Mouse (Mus musculus) liver, embryonic 11.5 days (tissue): ENCODE results near the gene Flad1. TPM values are rescaled to one million over a fixed set of nuclear protein-coding genes. Genes with fewer than 3 reads are reported as not detected.

ENCODE experiments used
- ATAC-seq: fragments of 200-750 bp; cut with Nextera tagmentation; replicated peaks from 2 replicates; pipeline ENCODE4 v1.8.0; 2017; ENCODE audit warnings: moderate number of reproducible peaks, mild to moderate bottlenecking, moderate TSS enrichment, moderate library complexity; ENCODE audit not compliant: low FRiP score
- DNase-seq: peaks from one replicate; pipeline ENCODE4 v3.0.0-alpha.2; 2017; ENCODE audit warnings: low spot score
- H3K27ac ChIP-seq: fragments of 300-500 bp; sonication (generic); 2 replicates; pipeline ENCODE4 v1.5.1; 2014; ENCODE audit warnings: mild to moderate bottlenecking, low read depth, low read length, control low read depth
- H3K27me3 ChIP-seq: fragments of 300-500 bp; sonication (generic); replicated peaks from 2 replicates; pipeline ENCODE4 v1.6.1; 2014; ENCODE audit warnings: low read length, mixed read lengths; ENCODE audit not compliant: control insufficient read depth, insufficient read depth
- H3K36me3 ChIP-seq: fragments of 300-500 bp; sonication (generic); 2 replicates; pipeline ENCODE4 v1.6.1; 2014; ENCODE audit warnings: mild to moderate bottlenecking, low read length, moderate library complexity, mixed read lengths; ENCODE audit not compliant: control insufficient read depth, insufficient read depth
- H3K4me1 ChIP-seq: fragments of 300-500 bp; sonication (generic); replicated peaks from 2 replicates; pipeline ENCODE4 v1.6.1; 2014; ENCODE audit warnings: low read length, mixed read lengths; ENCODE audit not compliant: control insufficient read depth, insufficient read depth
- H3K4me2 ChIP-seq: fragments of 300-500 bp; sonication (generic); 2 replicates; pipeline ENCODE4 v1.6.1; 2014; ENCODE audit warnings: mild to moderate bottlenecking, control low read depth, moderate library complexity
- H3K4me3 ChIP-seq: fragments of 300-500 bp; sonication (generic); 2 replicates; pipeline ENCODE4 v1.5.1; 2014; ENCODE audit warnings: low read depth, low read length, control low read depth
- H3K9ac ChIP-seq: fragments of 300-500 bp; sonication (generic); 2 replicates; pipeline ENCODE4 v1.6.1; 2014; ENCODE audit warnings: low read depth, low read length, control low read depth
- H3K9me3 ChIP-seq: fragments of 300-500 bp; sonication (generic); 2 replicates; pipeline ENCODE4 v1.6.1; 2016; ENCODE audit warnings: low read length, inconsistent platforms, mixed read lengths; ENCODE audit not compliant: control insufficient read depth
- WGBS: fragments of 180-500 bp; shearing (Covaris S2); extraction: QIAGEN DNeasy Blood & Tissue Kit; methylation state at CpG from one replicate; pipeline ENCODE4 v1.1.7; 2014; 5-methylcytosine and 5-hydroxymethylcytosine counted together
- polyA plus RNA-seq: library from polyadenylated mRNA; unstranded; fragments of >200 nt; fragmentation: Nextera tagmentation; extraction: Ambion mirVana; gene quantifications from 2 replicates; pipeline ENCODE4 v1.2.1, GENCODE M21; 2014

Gene Flad1
- polyA plus RNA-seq, 1 experiment from 2014 or later, result 34.3 TPM

GRCm38 (mm10) chr3:89395419-89395805, 16.3 kb downstream of the Flad1 start:
- peak overlapping the region; percentile 64 for H3K4me3 ChIP-seq
- no peaks in the 10 kb centered on the region for H3K9me3 ChIP-seq
- H3K4me2 ChIP-seq, result peak overlapping the region; percentile 99
- peaks cover 35% of the 10 kb centered on the region for H3K4me1 ChIP-seq
- no peaks in the 10 kb centered on the region for H3K36me3 ChIP-seq
- peak overlapping the region; percentile 2; the same call in 1 of the 2 replicates for H3K27ac ChIP-seq
- 1% methylated on average over 10 of the region's 10 CpGs for WGBS
- H3K27me3 ChIP-seq, result no peaks in the 10 kb centered on the region; the same call in 1 of the 2 replicates
- H3K9ac ChIP-seq, result peak overlapping the region; percentile 70
- ATAC-seq, result no peak
- no peak for DNase-seq

DNA sequence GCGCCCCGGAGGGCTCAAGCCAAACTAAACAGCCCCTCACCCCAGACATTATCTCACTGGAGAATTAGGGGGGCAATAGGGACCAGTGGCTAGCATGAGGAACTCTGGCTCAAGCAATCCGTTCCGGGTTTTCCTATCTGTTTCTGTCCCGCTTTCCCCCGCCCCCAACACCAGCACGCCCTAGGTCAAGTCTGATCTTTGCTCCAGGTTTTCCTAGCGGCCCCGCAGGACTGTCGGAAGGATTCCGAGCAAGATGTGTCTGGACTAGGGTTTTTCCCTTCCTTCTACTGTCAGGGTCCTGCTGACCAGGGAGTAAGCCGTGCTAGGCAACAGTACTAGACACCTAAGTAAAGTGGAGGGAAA, 16.8 kb downstream of the Flad1 start:
- ATAC-seq, result peak; percentile 24; the same call in 1 of the 2 replicates
- peak overlapping the region; percentile 88 for H3K27ac ChIP-seq
- H3K4me2 ChIP-seq, result peak overlapping the region; percentile 99
- DNase-seq, result peak; percentile 80
- no peaks in the 10 kb centered on the region for H3K9me3 ChIP-seq
- H3K36me3 ChIP-seq, result no peaks in the 10 kb centered on the region
- H3K9ac ChIP-seq, result peak overlapping the region; percentile 70
- peak overlapping the region; percentile 64 for H3K4me3 ChIP-seq
- no peaks in the 10 kb centered on the region; the same call in 1 of the 2 replicates for H3K27me3 ChIP-seq
- peaks cover 35% of the 10 kb centered on the region for H3K4me1 ChIP-seq
- WGBS, result under 1% methylated on average over 12 of the region's 12 CpGs

- Histone ChIP-seq H3K4me1 (peaks cover 38% of the 10 kb centered on the region), H3K4me3 (peak within 1 kb of the TSS; percentile 64), H3K36me3 (no peaks in the 10 kb centered on the region), H3K9ac (peak within 1 kb of the TSS; percentile 70), H3K4me2 (peak within 1 kb of the TSS; percentile 99), H3K27ac (peak within 1 kb of the TSS; percentile 88), H3K9me3 (no peaks in the 10 kb centered on the region), H3K27me3 (no peaks in the 10 kb centered on the region; the same call in 1 of the 2 replicates)
- ATAC-seq, result peak; percentile 66
- DNase-seq, result peak; percentile 81
- WGBS, result under 1% methylated on average over 38 of the region's 42 CpGs
These were observed 17.4 kb downstream of the Flad1 start, which contains the start of gene Zbtb7b for GRCm38 (mm10) chr3:89394006-89394893. Gene Zbtb7b (minus strand): TSS chr3:89394776.

DNA sequence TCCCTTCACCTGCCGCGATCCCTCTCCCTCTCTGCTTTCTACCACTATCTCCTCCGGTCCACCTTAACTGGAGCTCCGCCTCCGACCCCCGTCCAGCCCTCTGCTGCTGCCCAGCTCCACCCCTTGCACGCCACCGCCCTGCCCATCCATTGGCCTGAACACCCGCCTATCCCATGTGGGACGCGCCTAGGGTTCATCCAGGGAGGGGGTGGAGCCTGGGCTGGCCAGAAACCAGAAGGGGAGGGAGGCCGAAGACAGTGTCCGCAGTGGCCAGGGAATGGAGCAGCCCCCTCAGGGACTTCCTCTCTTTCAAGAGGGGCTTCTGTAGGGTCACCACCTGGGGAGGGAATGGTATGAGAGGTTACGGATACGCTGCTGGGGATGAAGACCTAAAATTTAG, 18.1 kb downstream of the Flad1 start:
- Histone ChIP-seq H3K9ac (peak overlapping the region; percentile 70), H3K36me3 (no peaks in the 10 kb centered on the region), H3K27ac (peak overlapping the region; percentile 88), H3K4me2 (peak overlapping the region; percentile 99), H3K9me3 (no peaks in the 10 kb centered on the region), H3K27me3 (no peaks in the 10 kb centered on the region; the same call in 1 of the 2 replicates), H3K4me3 (peak overlapping the region; percentile 64), H3K4me1 (peaks cover 38% of the 10 kb centered on the region)
- under 1% methylated on average over 15 of the region's 15 CpGs for WGBS
- ATAC-seq, result peak; percentile 92
- peak; percentile 96 for DNase-seq

DNA sequence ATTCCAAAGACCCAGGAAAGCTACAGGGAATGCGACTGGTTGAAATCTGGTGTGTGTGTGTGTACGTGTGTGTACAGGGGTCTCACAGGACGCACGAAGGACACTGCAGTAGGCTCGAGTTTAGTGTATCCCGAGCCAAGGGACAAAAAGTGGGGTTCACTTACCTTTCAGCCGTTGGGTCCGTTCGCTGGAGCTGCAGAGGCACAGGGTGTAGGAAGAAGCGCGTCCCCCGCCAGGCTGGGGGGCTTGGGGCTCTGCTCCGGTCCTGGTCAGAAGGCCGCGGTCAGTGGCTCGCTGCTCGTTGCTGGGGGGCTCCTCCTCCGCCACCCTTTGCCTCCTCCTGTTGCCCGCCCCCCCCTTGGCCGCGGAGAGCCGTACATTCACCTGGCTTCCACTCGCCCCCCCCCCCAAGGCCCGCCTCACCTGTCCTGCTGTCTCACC, 18.8 kb downstream of the Flad1 start:
- no peak for ATAC-seq
- peak overlapping the region; percentile 43; the same call in 1 of the 2 replicates for H3K27ac ChIP-seq

GRCm38 (mm10) chr3:89391663-89392511, 19.8 kb downstream of the Flad1 start:
- Histone ChIP-seq H3K27me3 (no peaks in the 10 kb centered on the region; the same call in 1 of the 2 replicates), H3K9ac (peak overlapping the region; percentile 61), H3K4me3 (peak overlapping the region; percentile 64), H3K4me1 (peaks cover 53% of the 10 kb centered on the region), H3K27ac (peak overlapping the region; percentile 43), H3K9me3 (no peaks in the 10 kb centered on the region), H3K4me2 (peak overlapping the region; percentile 99), H3K36me3 (no peaks in the 10 kb centered on the region)
- ATAC-seq (no peak), DNase-seq (peak; percentile 66)
- WGBS, result 1% methylated on average over 51 of the region's 56 CpGs

More for the DNA sequence above, 18.8 kb downstream of the Flad1 start:
- H3K9me3 ChIP-seq, result no peaks in the 10 kb centered on the region
- peak overlapping the region; percentile 99 for H3K4me2 ChIP-seq
- under 1% methylated on average over 23 of the region's 24 CpGs for WGBS
- H3K36me3 ChIP-seq, result no peaks in the 10 kb centered on the region
- H3K9ac ChIP-seq, result peak overlapping the region; percentile 61
- peaks cover 45% of the 10 kb centered on the region for H3K4me1 ChIP-seq
- peak; percentile 59 for DNase-seq
- no peaks in the 10 kb centered on the region; the same call in 1 of the 2 replicates for H3K27me3 ChIP-seq
- H3K4me3 ChIP-seq, result peak overlapping the region; percentile 64

GRCm38 (mm10) chr3:89390699-89391662, 20.7 kb downstream of the Flad1 start:
- DNase-seq (no peak), ATAC-seq (no peak)
- Histone ChIP-seq H3K27me3 (no peaks in the 10 kb centered on the region; the same call in 1 of the 2 replicates), H3K9me3 (no peaks in the 10 kb centered on the region), H3K4me3 (peak overlapping the region; percentile 64), H3K36me3 (no peaks in the 10 kb centered on the region; the same call in 1 of the 2 replicates), H3K27ac (peak overlapping the region; percentile 43; the same call in 1 of the 2 replicates), H3K9ac (peak overlapping the region; percentile 61), H3K4me2 (peak overlapping the region; percentile 99), H3K4me1 (peaks cover 50% of the 10 kb centered on the region)
- WGBS, result 24% methylated on average over 19 of the region's 19 CpGs
